Mouse (Mus musculus): ENCODE results near the gene Prl8a1.

Gene Prl8a1

DNA sequence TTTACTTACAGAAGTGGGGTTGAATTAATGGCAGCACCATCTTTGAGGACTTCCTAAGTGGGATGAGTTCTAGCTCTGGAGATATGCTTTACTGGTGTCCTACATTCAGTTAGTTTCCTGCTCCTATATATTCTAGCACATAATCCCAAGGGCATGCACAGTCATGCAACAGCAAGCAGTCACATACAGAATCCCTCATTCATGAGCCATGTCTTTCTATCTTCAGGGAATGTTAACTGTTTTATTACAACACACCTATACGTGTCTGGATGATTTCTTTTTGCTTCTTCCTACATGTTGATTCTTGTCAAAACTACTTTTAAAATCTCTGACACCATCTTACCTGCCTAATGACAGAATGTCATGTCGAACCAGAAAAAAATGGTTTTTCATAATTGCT, at the start of gene Prl8a1:
TSS of gene Prl8a1 (minus strand) at position 101 of the 400 bp plus-strand sequence.
- no peak for DNase-seq (ENCODE audit: low read depth, low spot score)

GRCm38 (mm10) chr13:27610482-27610881, 28.5 kb upstream of the Prl8a1 start, which contains the start of gene Prl7b1:
Gene Prl7b1 (minus strand): TSS chr13:27610582.
- no peak for DNase-seq (ENCODE audit: low read depth, low spot score)

DNA sequence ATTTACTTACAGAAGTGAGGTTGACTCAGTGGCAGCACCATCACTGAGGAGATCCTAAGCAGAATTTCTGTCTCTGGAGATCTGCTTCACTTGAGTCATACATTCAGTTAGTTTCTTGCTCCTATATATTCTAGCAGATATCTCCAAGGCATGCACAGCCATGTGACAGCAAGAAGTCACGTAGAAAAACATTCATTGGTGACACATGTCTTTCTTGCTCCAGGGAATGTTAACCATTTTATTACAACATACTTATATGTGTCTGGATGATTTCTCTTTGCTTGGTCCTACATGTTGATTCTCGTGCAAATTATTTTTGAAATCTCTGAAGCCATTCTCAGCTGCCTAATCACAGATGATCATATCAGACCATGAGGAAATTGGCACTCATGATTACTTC, 17.5 kb downstream of the Prl8a1 start, which contains the start of gene Prl8a9:
TSS of gene Prl8a9 (minus strand) at position 101 of the 400 bp plus-strand sequence.
- no peak for DNase-seq (ENCODE audit: low read depth, low spot score)

DNA sequence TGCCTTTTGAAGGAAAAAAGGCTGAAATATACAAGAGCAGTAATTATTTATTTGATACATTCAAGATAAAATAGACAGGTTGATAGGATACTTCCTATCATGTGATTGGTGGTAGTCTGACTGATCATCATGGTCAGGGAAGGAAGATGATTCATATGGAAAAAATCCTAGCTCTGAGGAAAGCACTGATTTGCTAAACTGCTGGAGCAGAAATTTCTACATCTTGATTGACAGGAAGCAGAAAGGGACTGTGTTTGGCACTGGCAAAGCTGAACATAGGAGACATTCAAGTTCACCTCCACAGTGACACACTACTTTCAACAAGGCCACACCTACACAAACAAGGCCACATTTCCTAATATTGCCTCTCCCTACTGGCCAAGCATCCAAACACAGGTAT, 28.6 kb downstream of the Prl8a1 start:
- peak; percentile 81 for DNase-seq (ENCODE audit: low read depth, low spot score)

All from 3T3-L1 (cell line).